Mouse (Mus musculus) gastrocnemius, adult 18-20 months (tissue): ENCODE results near the gene Tuba1a. TPM values are rescaled to one million over a fixed set of nuclear protein-coding genes. Genes with fewer than 3 reads are reported as not detected.
"Not testable (repeated sequence)": the region's sequence is repeated elsewhere in the genome, so short reads cannot be mapped to it uniquely, and the experiment has no call there.

Experiments
- DNase-seq: peaks from one replicate; pipeline ENCODE4 v3.0.0; 2021; ENCODE audit warnings: low spot score
- total RNA-seq, 2 experiments: library from RNA; stranded (reverse); gene quantifications; 2 replicates each; pipeline ENCODE4 v1.2.3; 2021

Tuba1a gene
- total RNA-seq, 2 experiments from 2014 or later = 17.9 to 38.6 TPM

- DNase-seq = peak; percentile 78
Measured at GRCm38 (mm10) chr15:98928598-98929240, 24.8 kb downstream of the Tuba1a start.

GRCm38 (mm10) chr15:98927566-98927965 lies 25.9 kb downstream of the Tuba1a start:
- DNase-seq = no peak

DNA sequence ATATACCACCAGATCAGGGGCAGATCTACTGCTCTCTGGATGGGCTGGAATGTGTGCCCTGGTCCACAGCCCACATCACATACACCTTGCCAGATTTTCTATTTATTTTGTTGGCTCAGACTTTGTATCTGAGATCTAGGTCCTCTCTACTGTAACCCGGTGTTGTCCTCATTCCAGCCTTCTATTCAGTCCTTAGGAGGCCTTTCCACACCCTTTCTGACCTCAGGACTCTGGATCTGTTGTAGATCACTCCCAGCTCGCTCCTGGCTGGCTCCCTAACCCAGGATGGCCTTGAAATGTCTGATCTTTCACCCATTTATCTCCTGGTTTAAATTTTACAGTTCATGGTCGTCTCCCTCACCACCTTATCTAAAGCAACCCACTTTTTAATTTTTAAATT lies 28.8 kb downstream of the Tuba1a start:
- DNase-seq = no peak

GRCm38 (mm10) chr15:98923031-98923537 lies 30.4 kb downstream of the Tuba1a start:
- DNase-seq = no peak

GRCm38 (mm10) chr15:98922581-98922980 lies 30.9 kb downstream of the Tuba1a start:
- DNase-seq = no peak

DNA sequence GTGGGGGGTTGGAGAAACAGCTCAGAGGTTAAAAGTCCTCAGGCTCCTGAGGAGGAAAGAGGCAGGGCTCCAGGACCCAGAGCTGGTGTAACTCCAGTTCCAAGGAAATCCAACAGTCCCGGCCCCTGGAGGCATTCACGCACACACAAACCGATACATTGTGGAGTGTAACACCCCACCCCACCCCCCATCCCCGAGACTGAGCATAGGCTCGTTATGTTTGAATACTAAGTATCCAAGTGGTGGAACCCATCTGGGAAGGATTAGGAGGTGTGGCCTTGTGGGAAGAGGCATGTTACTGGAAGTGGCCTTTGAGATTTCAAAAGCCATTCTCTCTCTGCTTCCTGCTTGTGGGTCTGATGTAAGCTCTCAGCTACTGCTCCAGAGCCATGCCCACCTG lies 32.0 kb downstream of the Tuba1a start:
- DNase-seq = no peak

DNA sequence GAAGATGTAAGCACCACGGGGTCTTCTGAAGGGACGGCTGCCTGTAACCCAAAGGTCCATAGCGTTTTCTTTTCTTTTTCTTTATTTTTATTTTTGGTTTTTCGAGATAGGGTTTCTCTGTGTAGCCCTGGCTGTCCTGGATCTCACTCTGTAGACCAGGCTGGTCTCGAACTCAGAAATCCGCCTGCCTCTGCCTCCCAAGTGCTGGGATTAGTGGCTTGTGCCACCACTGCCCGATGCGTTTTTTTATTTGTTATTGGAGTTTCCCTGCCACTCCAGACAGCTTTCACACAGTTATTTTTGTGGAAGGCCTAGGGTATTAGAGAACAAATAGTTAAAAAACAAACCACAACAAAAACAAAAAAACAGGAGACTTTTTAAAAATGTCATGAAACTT lies 35.0 kb downstream of the Tuba1a start:
- DNase-seq = not testable (repeated sequence)

GRCm38 (mm10) chr15:98917538-98918498 lies 35.7 kb downstream of the Tuba1a start, which contains the start of gene Lmbr1l:
TSS of gene Lmbr1l (minus strand) at chr15:98918231.
- DNase-seq = peak; percentile 99

DNA sequence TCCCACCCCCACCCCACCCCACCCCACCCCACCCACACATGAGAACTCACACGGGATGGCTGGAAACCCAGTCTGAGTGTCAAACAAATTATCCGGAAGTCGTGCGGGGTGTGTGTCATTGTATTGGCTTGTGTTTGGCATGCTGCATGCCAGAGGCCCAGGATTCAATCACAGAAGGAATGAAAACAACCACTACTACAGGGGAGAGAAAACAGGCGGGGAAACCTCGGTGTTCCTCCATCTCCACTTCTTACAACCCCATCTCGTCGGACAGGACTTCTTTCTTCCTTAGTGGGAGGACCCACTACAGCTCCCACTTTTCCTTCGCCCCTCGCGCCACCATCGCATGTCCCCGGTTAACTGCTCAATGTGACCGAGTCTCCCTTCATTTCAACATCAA lies 36.4 kb downstream of the Tuba1a start:
- DNase-seq = no peak

- no peak for DNase-seq
Measured at GRCm38 (mm10) chr15:98916016-98916415, 37.5 kb downstream of the Tuba1a start.

DNA sequence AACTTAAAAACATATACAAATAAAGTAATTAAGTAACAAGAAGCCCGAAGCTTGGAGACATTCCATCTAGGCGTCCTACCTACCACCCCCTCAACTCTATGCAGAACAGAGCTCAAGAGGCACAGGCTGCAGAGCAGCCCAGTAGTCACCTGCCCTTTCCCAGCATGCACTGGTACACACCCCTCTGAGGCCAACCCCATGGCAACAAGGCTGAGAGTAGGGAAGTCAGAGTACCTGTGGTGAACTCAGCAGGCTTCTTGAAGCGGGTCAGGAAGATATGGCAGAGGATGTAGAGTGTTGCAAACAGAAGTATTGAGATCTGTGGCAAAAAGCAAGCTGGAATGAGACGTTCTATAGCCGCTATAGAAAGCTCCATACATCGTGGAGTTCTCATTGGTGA lies 38.6 kb downstream of the Tuba1a start:
- no peak for DNase-seq

DNA sequence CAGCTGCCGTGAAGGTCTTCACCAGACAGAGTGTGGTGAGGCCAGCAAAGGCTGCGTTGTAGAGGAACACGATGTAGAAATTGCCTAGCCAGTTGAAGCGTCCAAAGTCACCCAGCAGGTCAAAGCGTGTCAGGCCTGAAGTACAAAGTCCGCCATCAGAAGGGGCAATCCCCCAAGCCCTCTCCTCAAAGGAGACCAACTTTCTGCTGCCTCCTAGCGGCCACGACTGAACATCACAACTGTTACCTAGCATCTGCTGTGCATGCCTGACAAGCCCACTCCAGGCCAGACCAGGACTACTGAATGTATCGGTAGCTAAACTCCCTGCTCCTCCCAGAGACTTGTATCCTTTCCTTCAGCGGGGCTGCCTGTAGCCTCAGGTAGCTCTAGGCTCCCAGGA lies 48.8 kb downstream of the Tuba1a start:
- DNase-seq = peak; percentile 15

DNA sequence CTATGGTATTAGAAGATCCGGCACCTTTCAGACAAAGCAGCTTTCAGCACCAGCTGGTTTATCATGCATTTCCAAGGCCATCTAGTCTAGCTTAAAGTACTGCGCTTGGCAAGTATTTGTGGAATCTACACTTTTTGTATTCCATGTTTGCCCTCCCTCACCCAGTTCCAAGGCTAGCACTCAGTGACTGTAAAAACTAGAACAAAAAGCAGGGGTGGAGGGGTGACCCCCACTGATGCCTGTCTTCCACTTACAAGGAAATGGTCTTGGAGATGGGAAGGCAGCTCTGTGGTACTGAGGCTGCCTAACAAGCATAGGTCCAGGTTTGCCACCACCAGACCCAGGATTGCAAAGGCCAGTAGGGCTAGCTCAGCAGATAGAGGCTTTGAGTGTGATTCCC lies 50.9 kb downstream of the Tuba1a start:
- DNase-seq = no peak

DNA sequence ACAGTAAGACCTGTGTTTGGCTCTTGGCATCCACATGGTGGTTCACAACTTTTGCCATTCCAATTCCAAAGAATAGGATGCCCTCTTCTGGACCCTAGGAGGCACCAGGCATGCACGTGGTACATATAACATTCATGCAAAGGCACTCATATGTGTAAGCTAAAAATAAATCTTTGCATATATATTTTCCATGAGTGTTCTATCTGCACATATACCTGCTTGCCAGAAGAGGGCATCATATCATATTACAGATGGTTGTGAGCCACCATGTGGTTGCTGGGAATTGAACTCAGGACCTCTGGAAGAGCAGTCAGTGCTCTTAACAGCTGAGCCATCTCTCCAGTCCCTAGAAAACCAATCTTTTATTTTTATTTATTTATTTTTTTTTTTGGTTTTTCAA lies 52.0 kb downstream of the Tuba1a start:
- no peak for DNase-seq

Other genes starting within 250 kb of the Tuba1a start
- gene Ccdc65, start 245.5 kb downstream of the Tuba1a start, total RNA-seq = not detected
- gene Fkbp11, start 225.5 kb downstream of the Tuba1a start, total RNA-seq = 1 to 10 TPM in 1 of 2 experiments, under 1 TPM in 1; 0.80 to 1.1 TPM
- gene Arf3, start 190.5 kb downstream of the Tuba1a start, total RNA-seq = 1 to 10 TPM; 8.1 to 9.0 TPM
- 1 to 10 TPM in 1 of 2 experiments, under 1 TPM in 1; 0.57 to 1.4 TPM for gene Wnt10b, start 175.6 kb downstream of the Tuba1a start, total RNA-seq
- gene Wnt1, start 163.8 kb downstream of the Tuba1a start, total RNA-seq = not detected
- gene Ddn, start 144.2 kb downstream of the Tuba1a start, total RNA-seq = under 1 TPM; 0.36 to 0.57 TPM
- gene Prkag1, start 122.2 kb downstream of the Tuba1a start, total RNA-seq = 10 to 100 TPM; 48.1 to 49.6 TPM
- 10 to 100 TPM; 43.2 to 50.1 TPM for gene Kmt2d, start 82.5 kb downstream of the Tuba1a start, total RNA-seq
- gene Rhebl1, start 59.2 kb downstream of the Tuba1a start, total RNA-seq = 1 to 10 TPM; 1.3 TPM
- 1 to 10 TPM in 1 of 2 experiments, under 1 TPM in 1; 0.75 to 1.5 TPM for gene Dhh, start 55.2 kb downstream of the Tuba1a start, total RNA-seq
- 1 to 10 TPM; 4.8 to 4.9 TPM for gene Lmbr1l, start 35.5 kb downstream of the Tuba1a start, total RNA-seq
- gene Tuba1b, start 19.1 kb downstream of the Tuba1a start, total RNA-seq = 10 to 100 TPM; 15.6 to 29.6 TPM
- not detected for gene Gm49450, start 152 bp downstream of the Tuba1a start, total RNA-seq
- gene Tuba1c, start 76.2 kb upstream of the Tuba1a start, total RNA-seq = 1 to 10 TPM; 5.4 to 9.9 TPM
- gene Prph, start 101.5 kb upstream of the Tuba1a start, total RNA-seq = under 1 TPM; 0.43 to 0.88 TPM
- gene Troap, start 120.9 kb upstream of the Tuba1a start, total RNA-seq = under 1 TPM in 1 of 2 experiments, not detected in 1; 0.21 TPM
- not detected for gene C1ql4, start 134.1 kb upstream of the Tuba1a start, total RNA-seq
- gene Dnajc22, start 139.5 kb upstream of the Tuba1a start, total RNA-seq = under 1 TPM in 1 of 2 experiments, not detected in 1; 0.19 TPM
- gene Spats2, start 172.2 kb upstream of the Tuba1a start, total RNA-seq = 1 to 10 TPM; 3.8 to 4.6 TPM